Mouse (Mus musculus): ENCODE measurements around the gene Afm.

Gene Afm

GRCm38 (mm10) chr5:90551191-90551590, 32.5 kb downstream of the Afm start:
- in situ Hi-C loops (cut with MboI, MseI): no loop called here

- in situ Hi-C loops (cut with MboI, MseI): no loop called here
Observed at GRCm38 (mm10) chr5:90556052-90556451, 37.3 kb downstream of the Afm start.

GRCm38 (mm10) chr5:90560743-90561142, 42.0 kb downstream of the Afm start, which contains the start of gene 5830473C10Rik:
TSS of gene 5830473C10Rik (plus strand) at chr5:90561107.
- in situ Hi-C loops (cut with MboI, MseI): no loop called here

- in situ Hi-C loops (cut with MboI, MseI): no loop called here
Observed at GRCm38 (mm10) chr5:90561721-90562275, 43.1 kb downstream of the Afm start.

GRCm38 (mm10) chr5:90562880-90563279, 44.1 kb downstream of the Afm start:
- in situ Hi-C loops (cut with MboI, MseI): no loop called here

GRCm38 (mm10) chr5:90564161-90564560, 45.4 kb downstream of the Afm start:
- in situ Hi-C loops (cut with MboI, MseI): no loop called here

GRCm38 (mm10) chr5:90565205-90565604, 46.5 kb downstream of the Afm start:
- in situ Hi-C loops (cut with MboI, MseI): no loop called here

GRCm38 (mm10) chr5:90567788-90568187, 49.1 kb downstream of the Afm start:
- in situ Hi-C loops (cut with MboI, MseI): no loop called here

GRCm38 (mm10) chr5:90568338-90568737, 49.6 kb downstream of the Afm start:
- in situ Hi-C loops (cut with MboI, MseI): no loop called here

GRCm38 (mm10) chr5:90571216-90571615, 52.5 kb downstream of the Afm start:
- in situ Hi-C loops (cut with MboI, MseI): no loop called here

- in situ Hi-C loops (cut with MboI, MseI): no loop called here
Observed at GRCm38 (mm10) chr5:90577751-90578150, 59.0 kb downstream of the Afm start.

- in situ Hi-C loops (cut with MboI, MseI): no loop called here
Observed at GRCm38 (mm10) chr5:90579556-90579955, 60.8 kb downstream of the Afm start.

GRCm38 (mm10) chr5:90582179-90582578, 63.4 kb downstream of the Afm start:
- in situ Hi-C loops (cut with MboI, MseI): no loop called here

- in situ Hi-C loops (cut with MboI, MseI): no loop called here
Observed at GRCm38 (mm10) chr5:90584799-90585198, 66.1 kb downstream of the Afm start.

- in situ Hi-C loops (cut with MboI, MseI): no loop called here
Observed at GRCm38 (mm10) chr5:90586511-90586910, 67.8 kb downstream of the Afm start.

GRCm38 (mm10) chr5:90588104-90588503, 69.4 kb downstream of the Afm start:
- in situ Hi-C loops (cut with MboI, MseI): no loop called here

- in situ Hi-C loops (cut with MboI, MseI): no loop called here
Observed at GRCm38 (mm10) chr5:90588708-90589595, 70.2 kb downstream of the Afm start.

- in situ Hi-C loops (cut with MboI, MseI): no loop called here
Observed at GRCm38 (mm10) chr5:90590676-90591075, 71.9 kb downstream of the Afm start.

GRCm38 (mm10) chr5:90591936-90592335, 73.2 kb downstream of the Afm start:
- in situ Hi-C loops (cut with MboI, MseI): no loop called here

GRCm38 (mm10) chr5:90594945-90595344, 76.2 kb downstream of the Afm start:
- in situ Hi-C loops (cut with MboI, MseI): no loop called here

GRCm38 (mm10) chr5:90596155-90596554, 77.4 kb downstream of the Afm start:
- in situ Hi-C loops (cut with MboI, MseI): no loop called here

- in situ Hi-C loops (cut with MboI, MseI): loop anchor here (25.0 kb wide), 1 partner anchor 389 kb away; the partner anchor contains the start of gene Cox18
Observed at GRCm38 (mm10) chr5:90601469-90601868, 82.7 kb downstream of the Afm start.
